Mouse (Mus musculus) lung, adult 2 months (tissue): Measurements from ENCODE around the gene Ptpn14.

ENCODE experiments used
- CTCF ChIP-seq: fragments of 200-500 bp; IDR thresholded peaks from 2 replicates; pipeline ENCODE4 v1.5.1; 2011; ENCODE audit warnings: mild to moderate bottlenecking, low read length, control low read depth; ENCODE audit not compliant: insufficient read depth
- POLR2A ChIP-seq: fragments of 200-500 bp; IDR thresholded peaks from 2 replicates; pipeline ENCODE4 v1.6.1; 2011; ENCODE audit warnings: low read depth, mild to moderate bottlenecking, control low read depth, low read length, borderline replicate concordance; ENCODE audit errors: extremely low read depth

DNA sequence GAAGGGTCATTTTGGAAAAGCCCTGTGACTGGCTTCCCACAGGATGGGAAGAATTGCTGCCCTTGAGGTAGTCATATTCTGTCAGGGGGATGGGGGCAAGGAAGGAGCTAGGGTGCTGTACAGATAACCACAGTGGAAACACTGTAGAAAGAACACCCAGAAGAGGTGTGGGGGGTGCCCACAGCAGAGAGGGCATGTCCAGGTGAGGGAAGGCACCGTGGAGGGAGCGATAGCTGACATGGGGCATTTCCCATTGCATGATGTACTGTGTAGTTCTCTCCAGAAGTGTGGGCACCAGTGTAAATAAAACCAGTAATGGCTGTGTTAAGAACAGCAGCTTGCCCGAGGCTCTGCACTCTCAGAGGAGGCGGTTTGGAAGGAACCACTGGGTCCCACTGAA is 102.3 kb downstream of the Ptpn14 start:
- TF ChIP-seq CTCF (no peak), POLR2A (no peak)
